Mouse (Mus musculus) large intestine, adult 2 months (tissue): ENCODE data around the gene Dohh. TPM values are rescaled to one million over a fixed set of nuclear protein-coding genes. Genes with fewer than 3 reads are reported as not detected.

Experiments used
- DNase-seq: peaks from one replicate; pipeline ENCODE4 v3.0.0-alpha.2; 2012; ENCODE audit warnings: low read depth, low spot score
- WGBS: fragments of 180-500 bp; shearing (Covaris S2); methylation state at CpG from one replicate; pipeline ENCODE4 v1.1.7; 2018; 5-methylcytosine and 5-hydroxymethylcytosine counted together
- polyA plus RNA-seq: library from polyadenylated mRNA; depleted of rRNA; stranded (reverse); fragments of >200 nt; gene quantifications from 2 replicates; pipeline ENCODE4 v1.2.3, GENCODE M21; 2012

The Dohh gene
- polyA plus RNA-seq, 1 experiment, result 48.2 TPM

GRCm38 (mm10) chr10:81400371-81401204 lies 16.4 kb downstream of the Dohh start:
- no peak for DNase-seq
- WGBS, result 84% methylated on average over 22 of the region's 22 CpGs

GRCm38 (mm10) chr10:81401205-81401520 lies 16.9 kb downstream of the Dohh start:
- no peak for DNase-seq
- 72% methylated on average over 10 of the region's 10 CpGs for WGBS

DNA sequence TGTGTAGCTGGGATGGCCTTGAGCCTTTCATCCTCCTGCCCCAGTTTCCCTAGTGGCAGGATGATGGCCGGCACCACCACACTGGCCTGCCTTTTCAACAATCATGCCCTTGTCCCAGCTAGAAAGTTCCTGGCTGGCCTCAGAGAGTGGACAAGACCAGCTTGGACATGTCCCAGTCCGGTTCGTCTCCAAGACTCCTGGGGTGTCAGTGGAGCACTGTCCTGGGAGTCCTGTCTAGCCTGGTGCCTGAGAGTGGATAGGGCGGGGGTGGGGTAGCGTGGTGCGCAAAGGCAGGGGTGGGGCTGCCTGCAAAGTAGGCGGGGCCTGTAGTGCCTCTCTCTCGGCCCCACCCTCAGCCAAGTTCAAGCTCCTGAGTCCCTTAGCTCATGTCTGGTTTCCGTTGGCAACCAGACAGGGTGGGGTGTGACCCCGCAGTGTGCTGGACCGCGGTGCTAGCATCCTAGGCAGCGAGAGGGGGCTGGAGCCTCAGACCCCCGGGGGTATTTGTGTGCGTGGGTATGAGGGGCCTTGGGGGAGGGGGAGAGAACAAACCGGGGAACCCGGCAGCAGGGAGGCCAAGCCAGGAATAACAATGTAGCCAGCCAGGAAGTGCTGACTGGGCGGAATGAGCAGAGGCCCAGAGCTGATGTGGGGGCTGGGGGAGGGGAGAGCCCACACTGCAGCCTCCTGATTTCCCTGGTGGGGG lies 17.4 kb downstream of the Dohh start:
- WGBS, result 25% methylated on average over 18 of the region's 18 CpGs
- DNase-seq, result no peak

- 66% methylated on average over 7 of the region's 7 CpGs for WGBS
Observed at GRCm38 (mm10) chr10:81402227-81402765, 18.1 kb downstream of the Dohh start.

DNA sequence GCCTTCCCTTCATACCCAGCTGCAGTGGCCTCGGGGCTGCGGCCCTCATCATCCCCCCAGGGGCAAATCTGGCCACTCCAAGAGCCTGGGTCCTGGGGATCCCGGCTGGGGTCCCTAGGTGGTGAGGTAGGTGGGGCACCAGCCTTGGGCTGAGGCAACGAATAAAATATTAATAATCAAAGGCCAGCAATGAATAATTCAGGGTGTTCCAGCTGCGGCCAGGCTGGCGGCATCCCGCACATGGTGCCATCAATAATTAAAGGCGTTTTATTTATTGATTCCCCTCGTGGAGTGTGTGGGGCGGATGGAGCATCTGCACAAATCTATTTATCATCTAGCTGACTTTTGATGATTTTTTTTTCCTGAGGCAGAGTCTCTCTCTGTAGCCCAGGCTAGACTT lies 19.3 kb downstream of the Dohh start:
- 77% methylated on average over 10 of the region's 10 CpGs for WGBS

More at GRCm38 (mm10) chr10:81402227-81402765, 18.1 kb downstream of the Dohh start:
- no peak for DNase-seq

DNA sequence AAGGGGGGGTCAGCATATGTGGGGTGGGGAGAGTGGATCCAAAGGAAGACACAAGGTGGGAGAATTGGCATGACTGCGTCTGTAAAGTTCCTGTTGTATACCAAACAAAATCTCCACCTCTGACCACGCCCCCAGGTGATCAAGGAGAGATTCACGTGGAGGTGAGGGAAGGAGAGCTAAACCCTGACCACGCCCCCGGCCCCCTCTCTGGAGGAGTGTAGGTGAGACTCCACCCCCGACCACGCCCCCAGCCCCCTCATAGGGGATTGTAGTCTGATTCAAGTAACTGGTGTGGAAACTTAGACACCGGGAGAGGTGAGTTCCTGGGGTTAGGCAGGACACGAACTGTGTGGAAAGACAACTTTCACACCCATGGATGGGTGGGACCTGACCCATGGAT lies 19.9 kb downstream of the Dohh start:
- 51% methylated on average over 9 of the region's 9 CpGs for WGBS
- no peak for DNase-seq

More for the DNA sequence above, 19.3 kb downstream of the Dohh start:
- DNase-seq, result no peak

- DNase-seq, result no peak
- WGBS, result 70% methylated on average over 18 of the region's 18 CpGs
Observed at GRCm38 (mm10) chr10:81404720-81405119, 20.5 kb downstream of the Dohh start.

DNA sequence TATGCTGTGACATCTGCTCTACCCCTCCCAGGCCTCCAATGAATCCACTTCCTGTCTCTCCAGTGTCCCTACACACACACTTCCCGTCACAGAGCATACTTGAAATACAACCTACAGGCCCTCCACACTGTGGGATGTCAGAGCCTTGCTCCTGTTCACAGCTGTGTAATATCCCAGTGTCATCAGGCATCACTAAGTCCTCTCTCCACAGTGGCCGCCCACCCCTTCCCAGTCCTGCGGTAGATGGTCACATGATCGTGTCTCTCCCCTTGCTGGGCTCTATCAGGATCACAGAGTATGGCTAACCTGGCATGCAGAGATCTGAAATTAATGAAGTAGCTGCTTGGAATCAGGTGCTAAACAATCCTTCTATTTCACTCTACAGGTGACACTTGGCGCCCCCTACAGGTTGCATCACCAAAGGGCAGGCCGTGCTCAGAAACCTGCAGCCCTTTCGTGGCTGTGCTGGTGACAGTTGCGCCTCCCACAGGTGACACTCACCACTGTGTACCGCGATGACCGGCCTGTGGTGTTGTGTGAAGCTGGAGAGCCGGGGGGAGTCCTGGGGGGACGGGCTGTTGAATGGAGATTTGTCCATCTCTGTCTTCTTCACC lies 21.5 kb downstream of the Dohh start:
- no peak for DNase-seq
- WGBS, result 60% methylated on average over 13 of the region's 13 CpGs

- DNase-seq, result no peak
- 74% methylated on average over 24 of the region's 24 CpGs for WGBS
Observed at GRCm38 (mm10) chr10:81406504-81407440, 22.5 kb downstream of the Dohh start.

DNA sequence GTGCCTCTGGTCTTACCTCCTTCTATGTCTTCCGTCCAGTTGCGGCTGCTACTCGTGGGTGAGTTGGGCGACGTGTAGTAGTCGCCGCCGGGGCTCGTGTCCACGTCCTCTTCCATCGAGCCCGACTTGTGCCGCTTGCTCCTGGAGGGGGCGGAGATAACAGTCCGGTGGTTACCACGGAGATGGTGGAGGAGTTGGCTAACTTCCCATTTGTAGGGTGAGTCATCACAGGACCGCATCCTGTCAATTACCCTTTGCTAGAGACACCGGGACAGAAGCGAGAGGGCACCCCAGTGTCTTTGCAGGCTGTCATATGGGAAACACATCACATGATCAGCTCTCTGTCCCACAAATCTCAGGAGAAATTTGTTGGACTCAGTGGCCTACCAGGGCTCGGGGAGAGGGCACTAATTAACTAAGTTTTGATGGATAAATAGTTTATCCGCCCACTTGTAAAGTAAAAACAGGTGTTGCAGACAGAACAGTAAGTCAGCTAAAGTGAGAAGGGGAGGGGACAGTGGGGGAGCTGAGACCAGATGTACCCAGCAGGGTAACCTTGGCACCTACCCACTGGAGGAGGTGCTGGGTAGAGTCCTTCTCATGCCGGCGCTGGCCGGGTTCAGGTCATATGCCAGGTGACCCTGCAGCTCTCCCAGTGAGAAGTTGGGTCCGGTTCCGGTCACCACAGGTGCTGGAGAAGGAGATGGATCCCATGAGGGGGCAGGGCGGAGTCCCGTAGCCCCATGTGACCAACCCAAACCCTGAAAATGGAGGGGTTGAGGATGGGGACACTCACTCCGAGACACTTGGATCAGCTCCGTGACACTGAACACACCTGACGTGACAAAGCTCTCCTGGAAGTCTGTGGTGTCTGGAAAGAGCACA lies 23.6 kb downstream of the Dohh start:
- 37% methylated on average over 31 of the region's 31 CpGs for WGBS
- no peak for DNase-seq

DNA sequence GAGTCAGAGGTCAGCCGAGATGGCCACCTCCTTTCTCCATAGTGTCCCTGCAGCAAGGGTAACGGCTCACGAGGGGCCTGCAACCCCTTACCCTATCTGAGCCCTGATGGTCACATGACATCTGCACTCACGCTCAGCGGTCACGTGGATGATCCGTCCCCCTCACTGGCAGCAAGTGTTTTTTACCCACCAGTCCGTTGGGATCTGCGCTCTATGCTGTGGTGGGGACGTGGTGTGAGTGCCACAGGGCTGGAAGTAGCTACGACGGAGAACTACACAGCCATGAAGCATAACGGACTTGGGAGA lies 24.1 kb downstream of the Dohh start:
- no peak for DNase-seq
- WGBS, result 80% methylated on average over 13 of the region's 13 CpGs

DNA sequence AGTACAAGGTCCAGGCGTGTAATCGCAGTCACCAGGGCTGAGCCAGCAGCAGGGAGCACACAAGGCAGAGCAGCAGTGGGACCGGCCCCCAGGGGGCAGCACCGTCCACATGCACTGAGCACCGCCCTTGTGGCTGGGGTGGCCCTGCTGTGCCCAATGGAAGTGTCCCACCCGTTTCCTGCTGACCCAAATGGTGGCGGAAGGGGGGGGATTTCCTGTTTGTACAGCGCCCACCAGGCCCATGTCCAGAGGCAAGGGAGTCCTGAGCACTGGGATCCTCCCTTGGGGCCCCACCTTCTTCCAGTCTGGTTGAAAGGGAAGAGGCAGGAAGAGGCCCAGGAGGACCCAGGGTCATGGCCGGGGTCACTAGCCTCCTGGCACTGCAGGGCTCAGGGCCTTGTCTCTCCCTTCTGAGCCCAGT lies 24.7 kb downstream of the Dohh start:
- no peak for DNase-seq
- 15% methylated on average over 9 of the region's 9 CpGs for WGBS

DNA sequence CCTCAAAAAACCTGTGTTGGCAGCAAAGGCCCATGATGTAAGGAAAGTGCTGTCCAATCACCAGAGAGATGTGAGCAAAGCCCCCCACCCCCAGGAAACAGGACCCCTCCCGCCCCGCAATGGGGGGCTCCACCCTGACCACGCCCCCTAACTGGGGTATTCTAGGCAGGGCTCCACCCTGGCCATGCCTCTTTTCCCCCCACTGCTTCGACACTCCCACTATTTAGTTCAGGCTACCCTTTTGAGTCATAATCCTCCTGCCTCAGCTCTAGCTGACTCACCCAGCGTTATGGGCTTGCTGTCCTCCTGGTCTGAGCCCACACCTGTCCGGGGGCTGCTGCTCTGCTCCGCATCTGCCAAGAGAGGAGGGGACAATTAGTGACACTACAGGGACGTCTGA lies 25.1 kb downstream of the Dohh start:
- 28% methylated on average over 8 of the region's 8 CpGs for WGBS
- DNase-seq, result no peak

- 16% methylated on average over 4 of the region's 4 CpGs for WGBS
- DNase-seq, result no peak
Observed at GRCm38 (mm10) chr10:81410350-81410749, 26.1 kb downstream of the Dohh start.

GRCm38 (mm10) chr10:81410981-81411380 lies 26.8 kb downstream of the Dohh start:
- no peak for DNase-seq
- 31% methylated on average over 9 of the region's 9 CpGs for WGBS

DNA sequence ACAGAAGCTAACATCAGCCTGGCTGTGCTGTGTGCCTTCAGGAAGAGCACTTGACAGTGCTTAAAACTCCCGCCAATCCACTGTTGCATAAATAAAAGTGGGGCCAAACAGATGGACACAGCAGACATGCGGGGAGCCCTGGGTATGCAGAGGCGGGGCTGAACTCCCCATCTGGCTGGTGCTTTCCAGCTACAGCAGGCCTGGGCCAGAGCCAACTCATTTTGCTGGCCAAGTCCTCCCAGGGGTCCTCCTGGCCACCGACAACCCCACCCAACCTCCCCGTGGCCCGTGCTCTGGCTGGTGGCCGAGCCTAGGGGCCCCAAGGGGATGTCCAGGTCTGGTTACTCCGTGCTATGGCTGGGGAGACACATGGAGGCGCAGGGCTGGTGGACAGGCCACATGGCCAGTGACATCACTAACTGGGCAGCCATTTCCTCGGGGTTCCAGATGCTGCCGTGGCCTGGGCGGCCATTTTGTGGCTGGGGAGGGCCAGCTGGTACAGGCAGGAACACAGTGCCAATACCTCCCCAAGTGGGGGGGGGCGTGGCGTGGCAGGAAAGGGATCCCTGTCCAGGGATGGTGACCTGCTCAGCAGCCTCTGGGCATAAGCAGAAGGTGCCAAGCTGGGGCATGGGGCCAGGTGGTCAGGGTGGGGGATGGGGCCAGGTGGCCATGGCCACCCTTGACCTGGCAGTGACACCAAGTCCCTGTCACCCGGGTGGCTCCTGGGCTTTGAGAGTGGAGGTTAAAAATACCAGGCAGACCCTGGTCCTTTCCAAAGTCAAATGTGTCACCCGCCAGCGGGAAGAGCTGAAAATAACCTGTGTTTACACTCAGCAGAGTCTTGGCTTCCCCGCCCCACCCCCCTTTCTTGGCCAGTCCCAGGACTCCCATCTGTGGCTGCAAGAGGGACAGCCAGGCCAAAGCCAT lies 27.5 kb downstream of the Dohh start:
- 13% methylated on average over 18 of the region's 18 CpGs for WGBS
- DNase-seq, result no peak

DNA sequence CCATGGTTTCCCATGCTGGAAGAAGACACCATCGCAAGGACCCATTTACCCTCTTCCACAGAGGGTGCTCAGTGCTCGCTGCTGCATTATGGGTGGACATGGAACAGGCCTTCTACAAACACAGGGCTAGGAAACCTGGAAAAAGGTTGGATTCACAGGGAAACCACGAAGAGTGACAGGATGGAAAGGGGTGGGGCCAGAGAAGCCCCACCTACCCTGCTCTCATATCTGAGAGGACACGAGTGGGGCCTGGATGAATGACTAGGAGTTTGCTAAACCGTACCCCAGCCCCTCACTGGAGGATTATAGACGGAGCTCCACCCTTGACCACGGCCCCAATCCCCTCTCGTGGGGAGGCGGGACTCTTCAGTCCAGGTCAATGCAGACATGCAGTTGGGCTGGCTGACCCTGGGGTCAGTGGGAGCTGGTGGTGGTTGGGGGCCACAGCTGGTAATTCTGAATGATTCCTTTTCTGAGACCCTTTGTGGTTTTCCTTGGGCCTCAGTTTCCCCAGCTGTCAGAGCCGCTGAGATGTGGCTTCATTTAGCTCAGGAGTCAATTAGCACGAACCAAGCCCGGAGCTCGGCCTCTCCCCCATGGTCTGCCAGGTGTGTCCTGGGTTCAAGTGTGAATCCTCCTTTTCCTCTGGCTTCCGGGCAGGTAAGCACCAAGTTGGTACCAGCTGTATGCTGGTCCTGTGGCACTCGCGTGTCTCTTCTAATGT lies 28.5 kb downstream of the Dohh start:
- 57% methylated on average over 16 of the region's 16 CpGs for WGBS
- no peak for DNase-seq
